Mouse (Mus musculus) spleen, adult 2 months (tissue): ENCODE data around the gene Cr2. TPM values are rescaled to one million over a fixed set of nuclear protein-coding genes. Genes with fewer than 3 reads are reported as not detected.
A peak's percentile ranks its signal among the peaks of the same experiment; 100 is the strongest.
"Not testable (repeated sequence)": the region's sequence is repeated elsewhere in the genome, so short reads cannot be mapped to it uniquely, and the experiment has no call there.

ENCODE experiments used
- DNase-seq, 2 experiments: peaks; one replicate each; pipeline versions ENCODE4 v3.0.0 to v3.0.0-alpha.2; 2012 to 2021; ENCODE audit warnings: low spot score in 2 of 2, low read depth in 1 of 2
- H3K27ac ChIP-seq: fragments of 200-500 bp; 2 replicates; pipeline ENCODE4 v1.5.1; 2012; ENCODE audit warnings: low read length, inconsistent platforms; ENCODE audit not compliant: insufficient read depth
- H3K27me3 ChIP-seq: fragments of 200-500 bp; 2 replicates; pipeline ENCODE4 v1.6.1; 2012; ENCODE audit warnings: mild to moderate bottlenecking, moderate library complexity, low read length, inconsistent platforms; ENCODE audit not compliant: control insufficient read depth, insufficient read depth
- H3K36me3 ChIP-seq: fragments of 200-500 bp; 2 replicates; pipeline ENCODE4 v1.6.1; 2012; ENCODE audit warnings: mild to moderate bottlenecking, low read length, inconsistent platforms; ENCODE audit not compliant: control insufficient read depth, insufficient read depth
- H3K4me1 ChIP-seq: fragments of 200-500 bp; 2 replicates; pipeline ENCODE4 v1.6.1; 2011; ENCODE audit warnings: inconsistent platforms; ENCODE audit not compliant: control insufficient read depth, insufficient read depth, insufficient read length
- H3K4me3 ChIP-seq: fragments of 200-500 bp; 2 replicates; pipeline ENCODE4 v1.5.1; 2011; ENCODE audit warnings: mild to moderate bottlenecking, inconsistent platforms; ENCODE audit not compliant: insufficient read depth, insufficient read length; ENCODE audit errors: extremely low read depth
- CTCF ChIP-seq: fragments of 200-500 bp; IDR thresholded peaks from 2 replicates; pipeline ENCODE4 v1.5.1; 2011; ENCODE audit warnings: mild to moderate bottlenecking, inconsistent platforms; ENCODE audit not compliant: insufficient read depth, insufficient read length, insufficient replicate concordance; ENCODE audit errors: extremely low read depth
- POLR2A ChIP-seq: fragments of 200-500 bp; IDR thresholded peaks from 2 replicates; pipeline ENCODE4 v1.6.1; 2011; ENCODE audit warnings: low read depth, low read length, inconsistent platforms
- WGBS: fragments of 180-500 bp; shearing (Covaris S2); methylation state at CpG from one replicate; pipeline ENCODE4 v1.1.7; 2018; 5-methylcytosine and 5-hydroxymethylcytosine counted together
- polyA plus RNA-seq: library from polyadenylated mRNA; depleted of rRNA; stranded (reverse); fragments of >200 nt; gene quantifications from 2 replicates; pipeline ENCODE4 v1.2.3, GENCODE M21; 2012; rRNA removed

The Cr2 gene
- polyA plus RNA-seq: 41.6 and 53.0 TPM in 2 replicates

GRCm38 (mm10) chr1:195175980-195176931, at the start of gene Cr2:
Gene Cr2, minus strand, starts transcription at chr1:195176716.
- peak; percentile 82 to 95 for DNase-seq
- no peaks in the 10 kb centered on the region for H3K27me3 ChIP-seq
- TF ChIP-seq CTCF (peak; percentile 59; the same call in 1 of the 2 replicates), POLR2A (peak; percentile 78)
- peak within 1 kb of the TSS; percentile 75 for H3K27ac ChIP-seq
- H3K4me3 ChIP-seq: peak within 1 kb of the TSS; percentile 62
- 8% methylated on average over 20 of the region's 20 CpGs for WGBS
- peaks cover 2% of the 10 kb centered on the region; the same call in 1 of the 2 replicates for H3K4me1 ChIP-seq
- no peaks in the 10 kb centered on the region for H3K36me3 ChIP-seq

DNA sequence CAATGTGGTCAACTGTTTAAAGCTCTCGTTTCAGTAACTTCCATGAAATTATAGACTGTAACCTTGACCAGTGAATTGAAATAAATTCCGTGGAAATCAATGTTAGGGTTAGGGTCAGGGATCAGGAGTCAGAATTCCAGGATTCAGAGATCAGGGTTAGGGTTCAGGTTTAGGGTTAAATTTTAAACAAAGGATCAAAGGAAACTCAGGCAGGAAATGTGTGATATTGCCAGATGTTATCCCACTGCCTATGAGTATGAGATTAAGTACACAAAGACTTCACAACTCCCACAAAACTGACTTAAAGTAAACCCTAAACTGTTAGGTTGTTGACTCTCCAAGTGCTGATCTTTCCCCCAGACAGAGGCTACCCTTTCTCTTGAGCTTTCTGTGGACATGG, 45.3 kb upstream of the Cr2 start:
- DNase-seq: no peak
- 88% methylated on average over 2 of the region's 2 CpGs for WGBS
- no peak for TF ChIP-seq POLR2A
- TF ChIP-seq CTCF: no peak
- H3K36me3 ChIP-seq: no peaks in the 10 kb centered on the region
- no peak overlapping the region for H3K27ac ChIP-seq
- no peaks in the 10 kb centered on the region for H3K4me1 ChIP-seq
- no peak overlapping the region for H3K4me3 ChIP-seq
- H3K27me3 ChIP-seq: no peaks in the 10 kb centered on the region

DNA sequence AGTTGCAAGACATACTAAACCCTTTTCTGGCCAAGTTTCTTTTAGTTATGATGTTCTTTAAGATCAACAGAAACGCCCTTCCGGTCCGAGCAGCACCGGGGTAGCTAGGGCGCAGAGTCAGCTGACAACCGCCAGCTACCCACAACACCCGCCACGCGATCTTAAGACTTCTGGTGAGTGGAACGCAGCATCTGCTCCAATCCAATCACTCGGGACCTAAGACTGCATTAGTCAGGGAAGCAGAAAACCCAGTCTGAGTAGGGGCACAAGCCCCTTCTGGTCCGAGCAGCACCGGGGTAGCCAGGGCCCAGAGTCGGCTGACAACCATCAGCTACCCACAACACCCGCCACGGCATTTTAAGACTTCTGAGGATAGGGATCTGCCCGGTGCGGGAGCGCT, 36.3 kb upstream of the Cr2 start:
- not testable (repeated sequence) for H3K4me1 ChIP-seq, H3K27ac ChIP-seq, H3K36me3 ChIP-seq, H3K4me3 ChIP-seq, DNase-seq, H3K27me3 ChIP-seq
- 73% methylated on average over 19 of the region's 19 CpGs for WGBS

DNA sequence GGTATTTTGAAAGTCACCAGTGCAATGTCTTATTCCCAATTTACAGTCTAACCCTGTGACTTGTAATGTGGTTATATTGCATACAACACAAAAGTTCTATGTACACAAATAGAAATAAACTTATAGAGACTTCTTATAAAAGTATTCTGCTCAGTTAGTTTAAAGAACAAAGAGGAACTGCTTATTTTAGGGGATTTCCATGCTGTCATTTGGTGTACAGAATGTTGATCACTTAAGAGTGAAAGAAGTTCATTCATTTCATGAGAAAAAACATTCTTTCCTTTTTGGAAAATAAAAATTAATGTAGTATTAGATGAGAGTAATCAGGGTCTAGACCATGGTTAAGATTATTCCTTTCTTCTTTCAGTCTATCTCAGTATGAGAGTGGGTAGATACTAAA, 8.2 kb upstream of the Cr2 start:
- Histone ChIP-seq H3K27me3 (no peaks in the 10 kb centered on the region), H3K4me3 (no peak overlapping the region), H3K36me3 (no peaks in the 10 kb centered on the region), H3K27ac (peak overlapping the region; percentile 92; the same call in 1 of the 2 replicates), H3K4me1 (peaks cover 9% of the 10 kb centered on the region; the same call in 1 of the 2 replicates)
- TF ChIP-seq CTCF (no peak), POLR2A (no peak)
- peak in 1 of 2 experiments; percentile 54 for DNase-seq

GRCm38 (mm10) chr1:195164996-195165755, 11.3 kb downstream of the Cr2 start:
- Histone ChIP-seq H3K27me3 (no peaks in the 10 kb centered on the region), H3K4me3 (no peak overlapping the region), H3K36me3 (peaks cover 16% of the 10 kb centered on the region), H3K4me1 (no peaks in the 10 kb centered on the region), H3K27ac (no peak overlapping the region)
- 84% methylated on average over 9 of the region's 9 CpGs for WGBS
- DNase-seq: no peak
- TF ChIP-seq POLR2A: no peak
- TF ChIP-seq CTCF: no peak

DNA sequence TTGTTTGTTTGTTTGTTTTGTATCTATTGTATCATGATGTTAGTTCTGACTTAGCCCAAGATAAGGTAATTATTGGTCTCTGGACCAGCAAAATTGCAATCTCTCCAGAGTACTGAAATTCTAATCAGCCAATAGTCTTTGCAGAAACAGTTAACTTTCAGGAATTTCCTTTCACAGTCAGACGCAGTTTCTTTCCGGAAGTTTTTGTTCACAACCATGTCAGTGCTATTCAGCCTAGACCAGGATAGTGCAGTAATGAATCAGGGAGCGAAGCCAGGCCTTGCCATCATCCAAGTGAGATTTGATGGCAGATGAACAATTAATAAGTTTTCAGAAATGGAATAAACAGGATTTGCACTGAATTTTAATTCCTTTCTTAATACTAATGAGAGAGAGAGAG, 44.4 kb downstream of the Cr2 start:
- no peak for DNase-seq
- no peaks in the 10 kb centered on the region; the same call in 1 of the 2 replicates for H3K4me1 ChIP-seq
- no peak overlapping the region for H3K27ac ChIP-seq
- 37% methylated on average over 3 of the region's 3 CpGs for WGBS
- TF ChIP-seq POLR2A (no peak), CTCF (no peak)
- peaks cover 20% of the 10 kb centered on the region for H3K36me3 ChIP-seq
- H3K27me3 ChIP-seq: no peaks in the 10 kb centered on the region
- no peak overlapping the region for H3K4me3 ChIP-seq
